Mouse (Mus musculus) right cerebral cortex, postnatal 14 days (tissue): ENCODE measurements at regions not wholly inside any gene's neighbourhood (a gene's known extent, or its start where the extent isn't known, plus 50 kb on each side); places are given as distances from the start of the nearest gene placed in this dataset.
A peak's percentile ranks its signal among the peaks of the same experiment; 100 is the strongest.

ENCODE experiments used
- DNase-seq: peaks from one replicate; pipeline ENCODE4 v3.0.0; 2022

DNA sequence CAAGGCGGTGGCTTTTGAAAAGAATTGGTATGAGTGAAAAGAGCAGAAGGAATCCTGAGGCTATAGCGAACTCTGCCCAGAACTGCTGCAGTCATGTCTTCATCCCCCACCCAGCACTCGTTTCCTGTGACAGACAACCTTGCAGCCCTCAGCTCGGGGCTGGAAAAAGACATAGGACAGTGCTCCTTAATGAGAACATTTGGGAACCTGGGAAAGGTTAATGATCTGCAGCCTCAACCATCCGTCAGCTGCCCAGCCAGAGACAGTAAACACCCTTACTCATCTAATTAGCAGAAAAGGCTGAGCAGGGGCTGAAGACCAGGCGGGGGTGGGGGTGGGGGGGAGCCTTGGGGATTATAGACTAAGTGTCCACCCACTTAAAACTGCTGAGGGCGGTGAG is 76.3 kb upstream of the Arhgap36 start:
- DNase-seq, result no peak

DNA sequence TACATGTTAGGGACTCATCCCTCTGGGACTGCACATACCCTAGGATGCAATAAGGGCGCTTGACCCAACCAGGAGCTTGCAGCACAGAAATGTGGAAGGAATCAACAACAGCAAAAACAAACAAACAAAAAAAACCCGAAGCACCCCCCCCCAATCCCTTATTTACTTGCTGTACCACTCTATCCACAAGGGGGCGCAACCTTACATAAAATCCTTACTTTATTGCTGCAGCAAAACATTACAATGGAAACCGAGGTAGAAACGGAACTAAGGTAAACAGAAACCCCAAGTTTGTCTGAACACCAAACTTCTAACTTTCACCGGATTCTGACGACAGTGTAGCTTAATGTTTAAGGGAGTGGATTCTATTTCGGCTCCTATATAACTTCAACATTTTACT is 86.7 kb upstream of the Arhgap36 start:
- DNase-seq, result peak; percentile 8

DNA sequence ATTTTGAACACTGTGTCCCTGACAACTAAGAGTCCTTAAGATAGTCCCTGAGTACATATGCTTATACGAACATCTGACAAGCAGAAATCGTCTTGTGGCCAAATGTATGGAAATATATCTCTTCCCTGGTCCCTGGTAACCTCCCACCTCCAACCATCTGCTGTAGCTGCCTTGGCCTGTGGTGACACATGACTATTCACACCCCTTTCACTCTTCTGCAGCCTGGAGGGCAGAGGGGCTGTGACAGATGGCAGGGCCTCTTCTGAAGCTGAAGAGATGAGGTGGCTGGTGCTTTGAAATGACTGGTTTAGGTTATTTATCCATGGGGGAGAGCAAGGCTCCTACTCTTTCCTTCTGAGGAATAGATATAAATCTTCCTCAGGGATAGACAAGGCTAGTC is 82.3 kb upstream of the Enox2 start:
- no peak for DNase-seq

DNA sequence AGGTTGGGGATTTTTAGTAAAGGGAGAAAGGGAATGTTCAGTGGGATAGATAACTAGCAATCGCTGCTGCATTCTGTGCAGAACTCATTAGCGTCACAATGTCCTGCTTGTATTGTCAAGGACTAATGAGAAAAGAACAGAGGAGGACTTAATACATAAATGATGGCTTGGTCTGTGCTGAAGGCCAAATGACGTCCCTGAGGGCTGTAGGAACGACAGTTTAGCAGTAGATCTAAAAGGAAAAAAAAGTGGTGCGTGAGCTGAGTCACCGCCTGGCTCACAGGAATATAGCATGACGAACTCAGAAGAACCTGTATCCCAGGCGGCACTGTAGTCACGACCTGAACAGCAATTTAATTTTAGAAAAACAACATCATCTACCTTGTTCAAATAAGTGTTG is 81.3 kb upstream of the Enox2 start:
- no peak for DNase-seq

DNA sequence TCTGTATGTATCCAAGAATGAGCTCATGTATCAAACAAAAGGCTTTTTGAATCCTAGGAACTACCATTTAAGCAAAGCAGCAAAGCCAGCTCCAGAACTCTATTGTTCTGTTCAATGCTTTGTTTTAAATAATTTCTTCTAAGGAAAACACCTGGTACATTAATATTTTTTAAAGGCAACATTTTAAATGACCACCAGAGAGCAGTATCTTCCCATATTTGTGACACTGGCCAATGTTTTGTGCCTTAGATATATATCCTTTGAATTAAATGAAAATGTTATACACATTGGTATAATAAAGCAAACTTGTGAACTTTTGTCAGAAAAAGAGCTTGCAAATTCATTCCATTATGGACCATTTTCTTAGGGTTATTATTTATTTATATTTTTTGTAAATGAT is 58.4 kb upstream of the Enox2 start:
- no peak for DNase-seq
